Comparison of ENCODE assay signal across 11 mouse cellular contexts in the genomic region with DNA sequence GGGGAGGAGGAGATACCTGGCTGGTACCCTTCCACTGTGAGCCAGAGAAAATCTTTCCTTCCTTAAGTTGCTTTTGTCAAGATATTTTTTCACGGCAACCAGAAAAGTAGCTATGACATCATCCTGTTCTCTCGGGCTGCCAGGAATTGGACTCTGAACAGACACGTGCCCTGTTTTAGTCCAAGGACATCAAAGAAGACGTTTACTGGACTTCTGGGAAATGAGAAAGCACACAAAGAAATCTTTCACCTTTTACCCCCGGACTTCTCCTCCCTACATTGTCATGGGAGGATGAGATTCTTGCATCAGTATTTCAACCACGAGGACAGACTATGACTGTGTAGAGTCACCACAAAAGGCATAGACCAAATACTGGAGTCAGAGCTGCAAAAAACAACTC. TPM values are rescaled to one million over a fixed set of nuclear protein-coding genes. Genes with fewer than 3 reads are reported as not detected.
DNase-seq lines count a peak whose midpoint lies in the region; ATAC-seq and TF ChIP-seq lines count a peak whose summit lies in the region.
"Had no signal": no experiment of that assay in that cellular context is flagged by ENCODE, and none has a peak within 500 bp of the region (broad histone marks: within the 10 kb centered on the region; RNA-seq: fewer than 3 reads in every experiment).

No protein-coding gene starts in this region.

- WGBS in heart, embryonic 11.5 days (ENCODE audit: insufficient replicate concordance), result 33% methylated on average over 6 of the region's 6 CpGs
- WGBS in lung, embryonic 14.5 days, result 22% methylated on average over 6 of the region's 6 CpGs
- 27% methylated on average over 6 of the region's 6 CpGs for WGBS in embryonic facial prominence, embryonic 15.5 days
- 21% methylated on average over 6 of the region's 6 CpGs for WGBS in stomach, embryonic 16.5 days

- no peak overlapping the region for H3K4me3 ChIP-seq in heart, embryonic 11.5 days (ENCODE audit: low read depth, low read length)
- H3K4me3 ChIP-seq in lung, embryonic 14.5 days (ENCODE audit: low read depth, low read length), result no peak overlapping the region
- no peak overlapping the region for H3K4me3 ChIP-seq in embryonic facial prominence, embryonic 15.5 days (replicated peaks)
- H3K4me3 ChIP-seq in stomach, embryonic 16.5 days (replicated peaks; ENCODE audit: low read length), result no peak overlapping the region
- H3K4me3 ChIP-seq: hindbrain, embryonic 15.5 days had no signal

- TF ChIP-seq CTCF in lung, embryonic 14.5 days (IDR thresholded peaks at IDR 0.05; ENCODE audit: low read depth), result no peak

- peak overlapping the region; percentile 0; the same call in 1 of the 2 replicates for H3K27ac ChIP-seq in heart, embryonic 11.5 days (ENCODE audit: low read depth, low read length)
- peak overlapping the region; percentile 31; the same call in 1 of the 2 replicates for H3K27ac ChIP-seq in lung, embryonic 14.5 days (ENCODE audit: low read depth)
- peak overlapping the region; percentile 69; the same call in 1 of the 2 replicates for H3K27ac ChIP-seq in embryonic facial prominence, embryonic 15.5 days (replicated peaks)
- peak overlapping the region; percentile 98 for H3K27ac ChIP-seq in stomach, embryonic 16.5 days (ENCODE audit: low read length)

- no peaks in the 10 kb centered on the region for H3K9me3 ChIP-seq in heart, embryonic 11.5 days (replicated peaks; ENCODE audit: control insufficient read depth, low read length)
- no peaks in the 10 kb centered on the region for H3K9me3 ChIP-seq in lung, embryonic 14.5 days (ENCODE audit: low read depth, low read length)
- H3K9me3 ChIP-seq in embryonic facial prominence, embryonic 15.5 days (replicated peaks), result no peaks in the 10 kb centered on the region
- no peaks in the 10 kb centered on the region for H3K9me3 ChIP-seq in stomach, embryonic 16.5 days (replicated peaks; ENCODE audit: control insufficient read depth, low read length)
- H3K9me3 ChIP-seq: hindbrain, embryonic 15.5 days had no signal

- no peak overlapping the region for H3K9ac ChIP-seq in heart, embryonic 11.5 days (ENCODE audit: low read depth, low read length)
- no peak overlapping the region for H3K9ac ChIP-seq in lung, embryonic 14.5 days
- no peak overlapping the region for H3K9ac ChIP-seq in embryonic facial prominence, embryonic 15.5 days
- H3K9ac ChIP-seq in stomach, embryonic 16.5 days (ENCODE audit: low read length), result 0 out of 2 replicates have a peak overlapping the region, but pooled peaks have one; percentile 49
- H3K9ac ChIP-seq: hindbrain, embryonic 15.5 days had no signal

- ATAC-seq in heart, embryonic 11.5 days (replicated peaks; ENCODE audit: insufficient number of reproducible peaks, low FRiP score, low TSS enrichment), result no peak
- no peak for ATAC-seq in lung, embryonic 14.5 days (ENCODE audit: insufficient read depth)
- no peak for ATAC-seq in embryonic facial prominence, embryonic 15.5 days (ENCODE audit: insufficient number of reproducible peaks, low FRiP score, low TSS enrichment, low read depth)
- no peak for ATAC-seq in stomach, embryonic 16.5 days (ENCODE audit: insufficient read depth, low FRiP score)

- no peak overlapping the region for H3K4me2 ChIP-seq in heart, embryonic 11.5 days
- no peak overlapping the region for H3K4me2 ChIP-seq in lung, embryonic 14.5 days
- H3K4me2 ChIP-seq in embryonic facial prominence, embryonic 15.5 days (replicated peaks), result no peak overlapping the region
- H3K4me2 ChIP-seq in stomach, embryonic 16.5 days (ENCODE audit: low read depth, low read length), result peak overlapping the region; percentile 23; the same call in 1 of the 2 replicates
- H3K4me2 ChIP-seq: hindbrain, embryonic 15.5 days; midbrain, embryonic 11.5 days had no signal

- peaks cover 17% of the 10 kb centered on the region for H3K4me1 ChIP-seq in heart, embryonic 11.5 days (ENCODE audit: control insufficient read depth, insufficient read depth, low read length)
- peaks cover 11% of the 10 kb centered on the region for H3K4me1 ChIP-seq in lung, embryonic 14.5 days (ENCODE audit: insufficient read depth)
- H3K4me1 ChIP-seq in embryonic facial prominence, embryonic 15.5 days, result peaks cover 21% of the 10 kb centered on the region
- peaks cover 38% of the 10 kb centered on the region for H3K4me1 ChIP-seq in stomach, embryonic 16.5 days (ENCODE audit: control insufficient read depth, insufficient read depth, low read length)

- H3K27me3 ChIP-seq in heart, embryonic 11.5 days (ENCODE audit: control insufficient read depth, insufficient read depth, low read length), result no peaks in the 10 kb centered on the region
- H3K27me3 ChIP-seq in lung, embryonic 14.5 days (ENCODE audit: insufficient read depth, low read length), result no peaks in the 10 kb centered on the region
- H3K27me3 ChIP-seq in embryonic facial prominence, embryonic 15.5 days, result no peaks in the 10 kb centered on the region
- no peaks in the 10 kb centered on the region for H3K27me3 ChIP-seq in stomach, embryonic 16.5 days (ENCODE audit: control insufficient read depth, insufficient read depth, low read length)
- H3K27me3 ChIP-seq: hindbrain, embryonic 15.5 days had no signal

- no peak for DNase-seq in heart, adult 11 months
- DNase-seq in lung, embryonic 14.5 days, result peak; percentile 54
- DNase-seq in lung, postnatal 10 days, result no peak
- no peak for DNase-seq in cerebellum, adult 18-20 months
- DNase-seq in urinary bladder, postnatal 10 days (ENCODE audit: low spot score), result no peak
- DNase-seq: cerebellum, adult 8-10 months had no signal

- H3K36me3 ChIP-seq in heart, embryonic 11.5 days (ENCODE audit: control insufficient read depth, insufficient read depth, low read length), result no peaks in the 10 kb centered on the region
- no peaks in the 10 kb centered on the region for H3K36me3 ChIP-seq in lung, embryonic 14.5 days (ENCODE audit: insufficient read depth)
- H3K36me3 ChIP-seq in embryonic facial prominence, embryonic 15.5 days, result no peaks in the 10 kb centered on the region
- H3K36me3 ChIP-seq in stomach, embryonic 16.5 days (ENCODE audit: control insufficient read depth, insufficient read depth, low read length), result no peaks in the 10 kb centered on the region
- H3K36me3 ChIP-seq: hindbrain, embryonic 15.5 days had no signal

RNA-seq across cellular contexts. Expression of a gene that starts 14.7 kb away (rescaled TPM):
- polyA plus RNA-seq in heart, embryonic 11.5 days (2014; fragmentation: Nextera tagmentation; extraction: Ambion mirVana), result 34.9 and 35.3 TPM in 2 replicates
- polyA plus RNA-seq in lung, embryonic 14.5 days (2014; fragmentation: Nextera tagmentation; extraction: Ambion mirVana), result 8.1 and 11.1 TPM in 2 replicates
- polyA plus RNA-seq in embryonic facial prominence, embryonic 15.5 days (2015; fragmentation: Nextera tagmentation; extraction: Ambion mirVana), result 22.2 and 25.0 TPM in 2 replicates
- 35.8 and 38.5 TPM in 2 replicates for polyA plus RNA-seq in stomach, embryonic 16.5 days (2015; fragmentation: Nextera tagmentation; extraction: Ambion mirVana)

Comparison
In these comparisons a context has a peak if more than half of its experiments do, and no peak if none do; other contexts are left out.
1. H3K27ac ChIP-seq: peak in every context shown above with its lines; median percentile 98 in stomach, embryonic 16.5 days; 69 in embryonic facial prominence, embryonic 15.5 days; 31 in lung, embryonic 14.5 days; 0 in heart, embryonic 11.5 days.